Mouse (Mus musculus) neural tube, embryonic 11.5 days (tissue): ENCODE results near the gene Tenm4. TPM values are rescaled to one million over a fixed set of nuclear protein-coding genes. Genes with fewer than 3 reads are reported as not detected.

Source experiments
- ATAC-seq: fragments of 200-750 bp; cut with Nextera tagmentation; 2 replicates; pipeline ENCODE4 v1.8.0; 2017; ENCODE audit warnings: moderate number of reproducible peaks, mild to moderate bottlenecking, moderate TSS enrichment, moderate library complexity; ENCODE audit not compliant: insufficient read depth, low FRiP score, low TSS enrichment
- DNase-seq: peaks from one replicate; pipeline ENCODE4 v3.0.0-alpha.2; 2015; ENCODE audit warnings: low spot score
- H3K27ac ChIP-seq: fragments of 300-500 bp; sonication (generic); 2 replicates; pipeline ENCODE4 v1.5.1; 2014; ENCODE audit warnings: low read depth, mild to moderate bottlenecking, low read length
- H3K27me3 ChIP-seq: fragments of 300-500 bp; sonication (generic); 2 replicates; pipeline ENCODE4 v1.6.1; 2014; ENCODE audit warnings: mild to moderate bottlenecking, low read length, mixed read lengths; ENCODE audit not compliant: control insufficient read depth, insufficient read depth
- H3K36me3 ChIP-seq: fragments of 300-500 bp; sonication (generic); 2 replicates; pipeline ENCODE4 v1.6.1; 2014; ENCODE audit warnings: mild to moderate bottlenecking, low read length, moderate library complexity, mixed read lengths; ENCODE audit not compliant: control insufficient read depth, insufficient read depth
- H3K4me1 ChIP-seq: fragments of 300-500 bp; sonication (generic); 2 replicates; pipeline ENCODE4 v1.6.1; 2014; ENCODE audit warnings: low read length, mixed read lengths; ENCODE audit not compliant: control insufficient read depth, insufficient read depth
- H3K4me2 ChIP-seq: fragments of 300-500 bp; sonication (generic); 2 replicates; pipeline ENCODE4 v1.6.1; 2014; ENCODE audit warnings: low read depth, mild to moderate bottlenecking, moderate library complexity
- H3K4me3 ChIP-seq: fragments of 300-500 bp; sonication (generic); 2 replicates; pipeline ENCODE4 v1.5.1; 2014; ENCODE audit warnings: low read depth, low read length
- H3K9ac ChIP-seq: fragments of 300-500 bp; sonication (generic); 2 replicates; pipeline ENCODE4 v1.6.1; 2014; ENCODE audit warnings: mild to moderate bottlenecking, low read length
- H3K9me3 ChIP-seq: fragments of 300-500 bp; sonication (generic); 2 replicates; pipeline ENCODE4 v1.6.1; 2016; ENCODE audit warnings: low read length; ENCODE audit not compliant: control insufficient read depth
- WGBS: fragments of 180-500 bp; shearing (Covaris S2); extraction: QIAGEN DNeasy Blood & Tissue Kit; methylation state at CpG from one replicate; pipeline ENCODE4 v1.1.7; 2014; 5-methylcytosine and 5-hydroxymethylcytosine counted together
- polyA plus RNA-seq: library from polyadenylated mRNA; unstranded; fragments of >200 nt; fragmentation: Nextera tagmentation; extraction: Ambion mirVana; gene quantifications from 2 replicates; pipeline ENCODE4 v1.2.1, GENCODE M21; 2014

Gene Tenm4
- polyA plus RNA-seq, 1 experiment from 2014 or later: 32.7 TPM

GRCm38 (mm10) chr7:96781068-96781467 is 610.0 kb downstream of the Tenm4 start:
- Histone ChIP-seq H3K9ac (no peak overlapping the region), H3K4me2 (no peak overlapping the region), H3K4me1 (peaks cover 5% of the 10 kb centered on the region; the same call in 1 of the 2 replicates), H3K27ac (no peak overlapping the region), H3K36me3 (0 out of 2 replicates have a peak, but pooled peaks cover 1% of the 10 kb centered on the region), H3K4me3 (no peak overlapping the region), H3K9me3 (no peaks in the 10 kb centered on the region), H3K27me3 (no peaks in the 10 kb centered on the region)
- no peak for ATAC-seq
- WGBS: 83% methylated on average over 6 of the region's 6 CpGs
- no peak for DNase-seq

DNA sequence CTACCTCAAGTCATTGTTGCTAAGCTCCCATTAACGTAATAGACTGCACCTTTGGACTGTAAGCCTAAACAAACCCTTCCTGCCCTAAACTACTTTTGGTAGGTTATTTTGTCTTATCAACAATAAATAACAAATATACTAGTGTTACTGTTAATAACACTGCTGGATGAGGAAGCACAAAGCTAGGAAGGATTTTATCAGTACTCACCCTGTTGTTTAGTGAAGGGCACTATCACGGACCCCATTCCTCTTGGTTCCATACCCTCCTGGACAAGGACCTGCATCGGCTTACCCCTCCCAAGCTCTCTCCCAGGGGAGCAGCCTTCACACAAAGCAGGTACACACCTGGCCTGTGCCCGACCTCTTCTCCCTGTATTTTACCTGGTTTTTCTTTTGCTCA is 611.6 kb downstream of the Tenm4 start:
- Histone ChIP-seq H3K9me3 (no peaks in the 10 kb centered on the region), H3K27me3 (no peaks in the 10 kb centered on the region), H3K4me1 (peaks cover 5% of the 10 kb centered on the region; the same call in 1 of the 2 replicates), H3K4me3 (no peak overlapping the region), H3K4me2 (no peak overlapping the region), H3K9ac (no peak overlapping the region), H3K27ac (no peak overlapping the region), H3K36me3 (no peaks in the 10 kb centered on the region)
- ATAC-seq (no peak), DNase-seq (no peak)
- 92% methylated on average over 4 of the region's 4 CpGs for WGBS

- DNase-seq (no peak), ATAC-seq (no peak)
- H3K4me2 ChIP-seq: no peak overlapping the region
- H3K9ac ChIP-seq: no peak overlapping the region
- H3K4me1 ChIP-seq: no peaks in the 10 kb centered on the region
- no peaks in the 10 kb centered on the region for H3K9me3 ChIP-seq
- 79% methylated on average over 9 of the region's 9 CpGs for WGBS
- no peaks in the 10 kb centered on the region for H3K36me3 ChIP-seq
- no peaks in the 10 kb centered on the region for H3K27me3 ChIP-seq
- H3K4me3 ChIP-seq: no peak overlapping the region
- H3K27ac ChIP-seq: no peak overlapping the region
These were observed 614.8 kb downstream of the Tenm4 start for GRCm38 (mm10) chr7:96785808-96786207.

DNA sequence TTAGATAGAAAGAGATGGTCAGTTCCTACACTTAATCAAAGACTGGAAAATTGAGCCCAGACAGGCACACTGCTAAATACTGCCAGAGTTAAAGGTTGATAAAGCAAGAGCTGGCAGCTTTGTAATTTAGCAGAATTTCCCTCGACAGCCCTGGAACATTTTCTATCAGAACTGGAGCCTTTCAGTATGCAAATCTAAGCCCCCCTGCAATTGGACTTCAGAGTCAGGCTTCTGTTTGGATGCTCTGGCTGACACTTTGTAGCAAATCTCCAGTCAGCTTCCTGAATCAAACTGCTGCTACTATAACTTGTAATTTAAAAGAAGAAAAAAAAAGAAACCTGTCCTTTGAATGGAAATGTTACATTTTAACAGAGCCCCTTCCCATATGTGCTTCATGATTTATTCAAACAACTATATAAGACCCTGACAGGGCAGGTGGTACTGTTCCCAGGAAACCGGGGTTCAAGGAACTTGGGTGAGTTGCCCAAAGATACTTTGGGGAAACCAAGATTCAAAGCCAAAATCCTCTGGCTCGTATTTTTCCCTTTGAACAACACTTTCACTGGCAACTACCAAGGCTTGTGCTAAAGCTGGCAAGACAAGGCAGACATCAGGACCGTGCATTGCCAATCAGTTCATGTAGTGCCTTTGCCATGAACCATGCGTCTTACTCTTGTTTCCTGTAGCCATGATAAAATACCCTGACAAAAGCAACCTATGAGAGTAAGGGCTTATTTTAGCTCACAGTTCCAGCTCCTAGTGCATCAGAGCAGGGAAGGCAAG is 615.4 kb downstream of the Tenm4 start:
- 90% methylated on average over 5 of the region's 5 CpGs for WGBS
- no peaks in the 10 kb centered on the region for H3K27me3 ChIP-seq
- H3K4me3 ChIP-seq: no peak overlapping the region
- DNase-seq (no peak), ATAC-seq (no peak)
- no peaks in the 10 kb centered on the region for H3K9me3 ChIP-seq
- no peaks in the 10 kb centered on the region for H3K36me3 ChIP-seq
- H3K4me1 ChIP-seq: no peaks in the 10 kb centered on the region
- no peak overlapping the region for H3K9ac ChIP-seq
- H3K4me2 ChIP-seq: no peak overlapping the region
- no peak overlapping the region for H3K27ac ChIP-seq

DNA sequence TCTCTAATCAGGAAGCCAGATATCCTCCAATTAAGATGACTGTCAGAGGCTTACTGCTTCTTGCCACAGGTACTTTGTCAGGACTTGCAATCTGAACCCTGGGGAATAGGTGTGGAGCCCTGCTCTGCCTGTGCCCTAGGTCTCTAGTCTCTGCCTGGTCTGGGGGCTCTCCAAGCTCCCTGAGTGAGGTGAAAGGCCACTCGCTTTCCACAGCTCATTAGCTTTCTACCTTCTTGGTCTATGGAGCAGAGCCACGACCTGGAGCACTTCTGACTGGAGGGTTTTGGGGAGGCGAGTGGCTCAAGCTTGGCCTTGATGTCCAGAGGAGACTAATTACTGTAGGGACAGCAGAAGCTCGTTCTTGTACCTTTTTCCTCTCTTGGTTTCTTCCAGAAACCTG is 617.1 kb downstream of the Tenm4 start:
- no peak for DNase-seq
- no peaks in the 10 kb centered on the region for H3K9me3 ChIP-seq
- H3K36me3 ChIP-seq: no peaks in the 10 kb centered on the region
- H3K27ac ChIP-seq: no peak overlapping the region
- no peak overlapping the region for H3K4me3 ChIP-seq
- no peak for ATAC-seq
- WGBS: 63% methylated on average over 4 of the region's 4 CpGs
- no peaks in the 10 kb centered on the region for H3K4me1 ChIP-seq
- no peaks in the 10 kb centered on the region for H3K27me3 ChIP-seq
- no peak overlapping the region for H3K9ac ChIP-seq
- H3K4me2 ChIP-seq: no peak overlapping the region

GRCm38 (mm10) chr7:96790326-96790725 is 619.3 kb downstream of the Tenm4 start:
- WGBS: 88% methylated on average over 2 of the region's 2 CpGs

GRCm38 (mm10) chr7:96792456-96793229 is 621.6 kb downstream of the Tenm4 start:
- Histone ChIP-seq H3K27ac (no peak overlapping the region), H3K4me3 (no peak overlapping the region), H3K4me1 (peaks cover 14% of the 10 kb centered on the region), H3K4me2 (no peak overlapping the region), H3K36me3 (no peaks in the 10 kb centered on the region), H3K9ac (no peak overlapping the region), H3K27me3 (no peaks in the 10 kb centered on the region), H3K9me3 (no peaks in the 10 kb centered on the region)
- 72% methylated on average over 8 of the region's 8 CpGs for WGBS
- DNase-seq (no peak), ATAC-seq (no peak)

More at GRCm38 (mm10) chr7:96790326-96790725, 619.3 kb downstream of the Tenm4 start:
- H3K9me3 ChIP-seq: no peaks in the 10 kb centered on the region
- H3K4me2 ChIP-seq: no peak overlapping the region
- ATAC-seq (no peak), DNase-seq (no peak)
- H3K4me1 ChIP-seq: no peaks in the 10 kb centered on the region
- H3K4me3 ChIP-seq: no peak overlapping the region
- H3K36me3 ChIP-seq: no peaks in the 10 kb centered on the region
- no peak overlapping the region for H3K27ac ChIP-seq
- no peak overlapping the region for H3K9ac ChIP-seq
- no peaks in the 10 kb centered on the region for H3K27me3 ChIP-seq

- Histone ChIP-seq H3K4me3 (no peak overlapping the region), H3K4me1 (peaks cover 32% of the 10 kb centered on the region), H3K9me3 (no peaks in the 10 kb centered on the region), H3K9ac (0 out of 2 replicates have a peak overlapping the region, but pooled peaks have one; percentile 3), H3K27ac (peak overlapping the region; percentile 83), H3K4me2 (no peak overlapping the region), H3K27me3 (no peaks in the 10 kb centered on the region), H3K36me3 (no peaks in the 10 kb centered on the region)
- peak; percentile 74 for ATAC-seq
- peak; percentile 67 for DNase-seq
- WGBS: 47% methylated on average over 9 of the region's 9 CpGs
These were observed 625.1 kb downstream of the Tenm4 start for GRCm38 (mm10) chr7:96796033-96796741.
